Mouse (Mus musculus): ENCODE data around the gene Tbc1d20. TPM values are rescaled to one million over a fixed set of nuclear protein-coding genes. Genes with fewer than 3 reads are reported as not detected.
"Not testable (repeated sequence)": the region's sequence is repeated elsewhere in the genome, so short reads cannot be mapped to it uniquely, and the experiment has no call there.

Gene Tbc1d20
- polyA plus RNA-seq, 1 experiment from 2014 or later = 30.3 TPM

DNA sequence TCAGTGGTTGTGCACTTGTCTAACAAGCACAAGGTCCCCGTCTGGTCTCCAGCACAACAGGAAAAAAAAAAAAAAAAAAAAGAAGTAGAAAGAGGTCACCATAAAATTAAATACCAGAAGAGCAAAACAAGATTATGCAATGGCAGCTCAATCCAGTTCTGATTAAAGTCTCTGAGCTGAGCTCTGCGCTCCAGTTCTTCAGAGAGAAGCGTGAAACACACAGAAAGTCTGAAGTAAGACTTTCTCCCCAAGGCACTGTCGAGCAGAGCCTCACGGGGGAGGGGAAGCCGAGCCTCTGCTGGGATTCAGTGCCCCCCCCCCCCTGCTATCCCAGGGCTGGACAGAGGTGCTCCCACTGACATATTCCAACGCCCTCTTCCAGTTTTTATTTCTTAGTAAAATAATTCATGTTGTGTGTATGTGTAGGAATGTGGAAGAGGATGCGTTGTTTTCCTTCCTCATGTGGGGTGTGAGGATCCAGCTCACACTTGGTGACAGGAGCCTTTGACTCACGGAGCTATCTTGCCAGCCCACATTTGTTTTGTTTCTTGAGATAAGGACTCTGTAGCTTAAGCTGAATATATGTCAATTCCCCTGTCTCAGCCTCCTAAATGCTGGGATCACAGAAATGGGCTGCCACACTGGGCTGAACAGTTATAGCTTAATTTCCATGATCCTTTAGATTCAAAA, 53.3 kb downstream of the Tbc1d20 start:
- 45% methylated on average over 9 of the region's 9 CpGs for WGBS
- H3K27ac ChIP-seq (replicated peaks) = no peak overlapping the region
- H3K36me3 ChIP-seq = no peaks in the 10 kb centered on the region
- H3K9me3 ChIP-seq (replicated peaks) = no peaks in the 10 kb centered on the region
- peaks cover 18% of the 10 kb centered on the region for H3K4me1 ChIP-seq
- DNase-seq (ENCODE audit: low spot score) = no peak
- peaks cover 36% of the 10 kb centered on the region for H3K27me3 ChIP-seq (ENCODE audit: low read depth, poor library complexity, severe bottlenecking)
- H3K4me3 ChIP-seq = no peak overlapping the region

GRCm38 (mm10) chr2:152347722-152348121, 54.1 kb downstream of the Tbc1d20 start:
- peaks cover 18% of the 10 kb centered on the region for H3K4me1 ChIP-seq
- no peak overlapping the region for H3K4me3 ChIP-seq
- no peaks in the 10 kb centered on the region for H3K36me3 ChIP-seq
- H3K9me3 ChIP-seq (replicated peaks) = no peaks in the 10 kb centered on the region
- no peak overlapping the region for H3K27ac ChIP-seq (replicated peaks)
- 80% methylated on average over 2 of the region's 2 CpGs for WGBS
- DNase-seq (ENCODE audit: low spot score) = no peak
- H3K27me3 ChIP-seq (ENCODE audit: low read depth, poor library complexity, severe bottlenecking) = peaks cover 28% of the 10 kb centered on the region

GRCm38 (mm10) chr2:152349205-152349604, 55.6 kb downstream of the Tbc1d20 start:
- WGBS = 85% methylated on average over 6 of the region's 6 CpGs
- Histone ChIP-seq H3K27me3 (ENCODE audit: low read depth, poor library complexity, severe bottlenecking) (peaks cover 18% of the 10 kb centered on the region), H3K9me3 (replicated peaks) (no peaks in the 10 kb centered on the region), H3K4me3 (no peak overlapping the region), H3K36me3 (no peaks in the 10 kb centered on the region), H3K4me1 (peaks cover 4% of the 10 kb centered on the region), H3K27ac (replicated peaks) (no peak overlapping the region)
- DNase-seq (ENCODE audit: low spot score) = no peak

DNA sequence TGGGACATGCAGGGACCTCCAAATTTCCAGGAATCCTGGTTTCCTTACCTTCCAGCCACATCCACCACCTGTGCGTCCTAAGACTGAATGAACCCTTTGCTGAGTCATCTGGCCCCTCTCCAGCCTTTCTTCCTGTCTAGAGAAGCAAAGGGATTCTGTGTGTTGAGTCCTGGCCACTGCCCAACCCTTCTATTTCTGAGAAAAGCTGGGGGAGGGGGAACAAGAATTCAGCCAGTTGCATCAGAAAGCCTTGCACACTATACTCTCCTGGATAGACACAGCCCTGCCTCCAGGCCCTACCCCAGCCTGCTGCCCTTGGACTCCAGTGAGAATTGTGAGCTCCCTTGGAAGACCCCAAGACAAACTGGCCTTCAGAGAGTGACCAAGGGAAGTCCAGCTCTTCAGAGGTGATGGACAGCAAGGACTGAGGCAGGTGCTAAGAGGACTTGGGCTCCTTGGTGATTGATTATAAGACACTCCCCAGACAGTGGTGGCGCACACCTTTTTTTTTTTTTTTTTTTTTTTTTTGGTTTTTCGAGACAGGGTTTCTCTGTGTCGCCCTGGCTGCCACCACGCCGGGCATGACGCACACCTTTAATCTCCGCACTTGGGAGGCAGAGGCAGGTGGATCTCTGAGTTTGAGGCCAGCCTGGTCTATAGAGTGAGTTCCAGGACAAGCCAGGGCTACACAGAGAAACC, 56.4 kb downstream of the Tbc1d20 start:
- no peak for DNase-seq (ENCODE audit: low spot score)
- Histone ChIP-seq H3K4me3 (no peak overlapping the region), H3K27ac (replicated peaks) (no peak overlapping the region), H3K27me3 (ENCODE audit: low read depth, poor library complexity, severe bottlenecking) (peaks cover 10% of the 10 kb centered on the region), H3K9me3 (replicated peaks) (no peaks in the 10 kb centered on the region), H3K4me1 (no peaks in the 10 kb centered on the region), H3K36me3 (no peaks in the 10 kb centered on the region)
- 91% methylated on average over 8 of the region's 8 CpGs for WGBS

DNA sequence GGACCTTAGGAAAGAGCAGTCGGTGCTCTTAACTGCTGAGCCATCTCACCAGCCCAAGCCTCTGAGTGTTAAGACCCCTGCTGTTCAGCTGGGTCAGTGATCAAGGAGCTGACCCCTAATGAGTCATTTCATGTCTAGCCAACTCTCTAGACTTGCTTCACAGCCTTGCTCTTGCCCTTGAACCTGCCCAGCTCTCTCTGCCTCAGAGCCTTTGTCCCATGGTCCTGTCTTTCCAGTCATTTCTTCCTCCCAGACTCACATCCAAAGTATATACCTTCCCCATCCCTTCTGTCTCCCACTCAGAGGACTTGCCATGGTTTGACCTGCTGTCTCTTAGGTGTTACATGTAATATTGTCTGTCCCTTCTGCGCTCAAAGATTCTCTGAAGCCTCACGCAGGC, 63.6 kb downstream of the Tbc1d20 start:
- H3K27me3 ChIP-seq (ENCODE audit: low read depth, poor library complexity, severe bottlenecking) = no peaks in the 10 kb centered on the region
- H3K36me3 ChIP-seq = no peaks in the 10 kb centered on the region
- no peak for DNase-seq (ENCODE audit: low spot score)
- 86% methylated on average over 3 of the region's 3 CpGs for WGBS
- no peak overlapping the region for H3K4me3 ChIP-seq
- H3K4me1 ChIP-seq = no peaks in the 10 kb centered on the region
- H3K27ac ChIP-seq (replicated peaks) = no peak overlapping the region
- H3K9me3 ChIP-seq (replicated peaks) = no peaks in the 10 kb centered on the region

GRCm38 (mm10) chr2:152358977-152359376, 65.3 kb downstream of the Tbc1d20 start:
- H3K9me3 ChIP-seq (replicated peaks); H3K27ac ChIP-seq (replicated peaks): not testable (repeated sequence)
- 69% methylated on average over 5 of the region's 5 CpGs for WGBS

GRCm38 (mm10) chr2:152359616-152360015, 66.0 kb downstream of the Tbc1d20 start:
- H3K4me1 ChIP-seq = peaks cover 6% of the 10 kb centered on the region
- DNase-seq (ENCODE audit: low spot score) = no peak
- H3K27ac ChIP-seq (replicated peaks) = no peak overlapping the region
- H3K36me3 ChIP-seq = no peaks in the 10 kb centered on the region
- WGBS = 79% methylated on average over 5 of the region's 5 CpGs
- no peaks in the 10 kb centered on the region for H3K9me3 ChIP-seq (replicated peaks)
- no peaks in the 10 kb centered on the region for H3K27me3 ChIP-seq (ENCODE audit: low read depth, poor library complexity, severe bottlenecking)
- H3K4me3 ChIP-seq = no peak overlapping the region

More at GRCm38 (mm10) chr2:152358977-152359376, 65.3 kb downstream of the Tbc1d20 start:
- H3K4me3 ChIP-seq; H3K27me3 ChIP-seq (ENCODE audit: low read depth, poor library complexity, severe bottlenecking); H3K36me3 ChIP-seq; H3K4me1 ChIP-seq; DNase-seq (ENCODE audit: low spot score): not testable (repeated sequence)

- no peaks in the 10 kb centered on the region for H3K36me3 ChIP-seq
- H3K4me1 ChIP-seq = peaks cover 6% of the 10 kb centered on the region
- no peaks in the 10 kb centered on the region for H3K27me3 ChIP-seq (ENCODE audit: low read depth, poor library complexity, severe bottlenecking)
- DNase-seq (ENCODE audit: low spot score) = no peak
- H3K4me3 ChIP-seq = no peak overlapping the region
- no peak overlapping the region for H3K27ac ChIP-seq (replicated peaks)
- H3K9me3 ChIP-seq (replicated peaks) = no peaks in the 10 kb centered on the region
- 58% methylated on average over 7 of the region's 7 CpGs for WGBS
Observed at GRCm38 (mm10) chr2:152360271-152360775, 66.7 kb downstream of the Tbc1d20 start.

GRCm38 (mm10) chr2:152361193-152361592, 67.6 kb downstream of the Tbc1d20 start:
- Histone ChIP-seq H3K27ac (replicated peaks) (no peak overlapping the region), H3K27me3 (ENCODE audit: low read depth, poor library complexity, severe bottlenecking) (no peaks in the 10 kb centered on the region), H3K36me3 (no peaks in the 10 kb centered on the region), H3K4me3 (no peak overlapping the region), H3K9me3 (replicated peaks) (no peaks in the 10 kb centered on the region), H3K4me1 (peaks cover 6% of the 10 kb centered on the region)
- 87% methylated on average over 8 of the region's 8 CpGs for WGBS
- DNase-seq (ENCODE audit: low spot score) = no peak

Other genes starting within 250 kb of the Tbc1d20 start
- 2.2 and 4.7 TPM in 2 replicates for gene Scrt2, start 212.3 kb upstream of the Tbc1d20 start, polyA plus RNA-seq (2016; fragmentation: Nextera tagmentation; extraction: Ambion mirVana)
- gene Srxn1, start 188.3 kb upstream of the Tbc1d20 start, polyA plus RNA-seq (2016; fragmentation: Nextera tagmentation; extraction: Ambion mirVana) = 14.8 and 18.5 TPM in 2 replicates
- 1.9 and 3.0 TPM in 2 replicates for gene Tcf15, start 150.3 kb upstream of the Tbc1d20 start, polyA plus RNA-seq (2016; fragmentation: Nextera tagmentation; extraction: Ambion mirVana)
- 79.1 and 82.7 TPM in 2 replicates for gene Csnk2a1, start 67.0 kb upstream of the Tbc1d20 start, polyA plus RNA-seq (2016; fragmentation: Nextera tagmentation; extraction: Ambion mirVana)
- gene Rbck1, start 38.8 kb downstream of the Tbc1d20 start, polyA plus RNA-seq (2016; fragmentation: Nextera tagmentation; extraction: Ambion mirVana) = 92.2 and 101 TPM in 2 replicates
- gene Trib3, start 50.2 kb downstream of the Tbc1d20 start, polyA plus RNA-seq (2016; fragmentation: Nextera tagmentation; extraction: Ambion mirVana) = 2.2 and 2.8 TPM in 2 replicates
- gene Nrsn2, start 82.8 kb downstream of the Tbc1d20 start, polyA plus RNA-seq (2016; fragmentation: Nextera tagmentation; extraction: Ambion mirVana) = 1.3 and 3.7 TPM in 2 replicates
- 8.6 and 9.2 TPM in 2 replicates for gene Sox12, start 104.2 kb downstream of the Tbc1d20 start, polyA plus RNA-seq (2016; fragmentation: Nextera tagmentation; extraction: Ambion mirVana)
- 47.7 and 49.8 TPM in 2 replicates for gene Zcchc3, start 121.2 kb downstream of the Tbc1d20 start, polyA plus RNA-seq (2016; fragmentation: Nextera tagmentation; extraction: Ambion mirVana)
- gene 6820408C15Rik, start 121.8 kb downstream of the Tbc1d20 start, polyA plus RNA-seq (2016; fragmentation: Nextera tagmentation; extraction: Ambion mirVana) = 0.99 and 1.2 TPM in 2 replicates
- not detected in 2 replicates for gene Defb23, start 170.8 kb downstream of the Tbc1d20 start, polyA plus RNA-seq (2016; fragmentation: Nextera tagmentation; extraction: Ambion mirVana)
- not detected in 2 replicates for gene Defb20, start 183.2 kb downstream of the Tbc1d20 start, polyA plus RNA-seq (2016; fragmentation: Nextera tagmentation; extraction: Ambion mirVana)
- gene Defb22, start 196.3 kb downstream of the Tbc1d20 start, polyA plus RNA-seq (2016; fragmentation: Nextera tagmentation; extraction: Ambion mirVana) = not detected in 2 replicates
- gene Defb26, start 217.9 kb downstream of the Tbc1d20 start, polyA plus RNA-seq (2016; fragmentation: Nextera tagmentation; extraction: Ambion mirVana) = not detected in 2 replicates
- not detected in 2 replicates for gene Defb28, start 224.4 kb downstream of the Tbc1d20 start, polyA plus RNA-seq (2016; fragmentation: Nextera tagmentation; extraction: Ambion mirVana)
- gene Defb29, start 246.3 kb downstream of the Tbc1d20 start, polyA plus RNA-seq (2016; fragmentation: Nextera tagmentation; extraction: Ambion mirVana) = not detected in 2 replicates